In genomic region chr9:53340969-53341368, GRCm38 (mm10) we compare ENCODE assay signal across 7 mouse cellular contexts. TPM values are rescaled to one million over a fixed set of nuclear protein-coding genes. Genes with fewer than 3 reads are reported as not detected.
DNase-seq lines count a peak whose midpoint lies in the region; ATAC-seq and TF ChIP-seq lines count a peak whose summit lies in the region.

No protein-coding gene starts in this region.

- ATAC-seq in limb, embryonic 11.5 days (ENCODE audit: insufficient number of reproducible peaks, low FRiP score, low TSS enrichment, low read depth): no peak
- ATAC-seq in midbrain, embryonic 14.5 days (ENCODE audit: low FRiP score, low TSS enrichment): no peak

- no peaks in the 10 kb centered on the region for H3K36me3 ChIP-seq in CH12.LX (replicated peaks in 1 of 2; ENCODE audit: control insufficient read depth in 1 of 2, insufficient read depth in 1 of 2, low read length in 1 of 2)
- H3K36me3 ChIP-seq in hindbrain, embryonic 10.5 days: no peaks in the 10 kb centered on the region
- H3K36me3 ChIP-seq in limb, embryonic 11.5 days (ENCODE audit: control insufficient read depth, insufficient read depth, low read length): no peaks in the 10 kb centered on the region
- H3K36me3 ChIP-seq in midbrain, embryonic 14.5 days (ENCODE audit: control insufficient read depth, insufficient read depth, low read length): no peaks in the 10 kb centered on the region

- DNase-seq in CD4-positive helper T cell, adult 2 months (ENCODE audit: low read depth, low spot score): peak; percentile 21
- DNase-seq in CH12.LX (ENCODE audit: extremely low read depth): no peak
- DNase-seq in embryo, embryonic 10.5 days (ENCODE audit: low spot score): peak; percentile 58
- DNase-seq in hindbrain, embryonic 10.5 days (ENCODE audit: low spot score): peak; percentile 27
- DNase-seq in limb, embryonic 11.5 days (ENCODE audit: low spot score): peak; percentile 61
- peak; percentile 45 for DNase-seq in midbrain, embryonic 14.5 days
- DNase-seq in c-Kit-positive CD71-positive TER-119-positive erythroid progenitor cells, embryonic 14.5 days (ENCODE audit: low spot score): no peak

- no peaks in the 10 kb centered on the region for H3K79me2 ChIP-seq in CH12.LX (replicated peaks; ENCODE audit: control insufficient read depth, extremely low read depth, insufficient read depth, poor library complexity, severe bottlenecking)

- no peak for TF ChIP-seq RAD21 in CH12.LX (IDR thresholded peaks at IDR 0.05; ENCODE audit: low read depth, low read length)

- no peaks in the 10 kb centered on the region for H3K9me3 ChIP-seq in CH12.LX (replicated peaks; ENCODE audit: low read length)
- H3K9me3 ChIP-seq in hindbrain, embryonic 10.5 days: no peaks in the 10 kb centered on the region
- no peaks in the 10 kb centered on the region for H3K9me3 ChIP-seq in limb, embryonic 11.5 days (ENCODE audit: control insufficient read depth, low read length)
- H3K9me3 ChIP-seq in midbrain, embryonic 14.5 days (ENCODE audit: control insufficient read depth, low read length): no peaks in the 10 kb centered on the region

- no peak for TF ChIP-seq CTCF in CH12.LX (conservative IDR thresholded peaks at IDR 0.05 in 1 of 2, IDR thresholded peaks at IDR 0.05 in 1 of 2; ENCODE audit: low read depth in 2 of 2, low read length in 2 of 2)

- peak overlapping the region; percentile 63 for H3K4me2 ChIP-seq in CH12.LX (ENCODE audit: insufficient read depth, low read depth, poor library complexity, severe bottlenecking)
- H3K4me2 ChIP-seq in limb, embryonic 11.5 days (ENCODE audit: low read depth, severe bottlenecking): peak overlapping the region; percentile 60
- peak overlapping the region; percentile 72 for H3K4me2 ChIP-seq in midbrain, embryonic 14.5 days (ENCODE audit: low read length)

- H3K4me1 ChIP-seq in CH12.LX (ENCODE audit: control insufficient read depth in 1 of 2, insufficient read depth in 2 of 2): peaks cover 4 to 6% of the 10 kb centered on the region in 2 experiments
- H3K4me1 ChIP-seq in hindbrain, embryonic 10.5 days (replicated peaks): peaks cover 5% of the 10 kb centered on the region
- peaks cover 4% of the 10 kb centered on the region for H3K4me1 ChIP-seq in limb, embryonic 11.5 days (ENCODE audit: control insufficient read depth, insufficient read depth, low read length)
- peaks cover 6% of the 10 kb centered on the region; the same call in 1 of the 2 replicates for H3K4me1 ChIP-seq in midbrain, embryonic 14.5 days (ENCODE audit: control insufficient read depth, insufficient read depth, low read length)

- peak overlapping the region in 2 of 3 experiments; percentile 19 to 45 for H3K4me3 ChIP-seq in CH12.LX (replicated peaks in 1 of 3; ENCODE audit: low read depth in 2 of 3, low read length in 2 of 3, poor library complexity in 1 of 3)
- H3K4me3 ChIP-seq in hindbrain, embryonic 10.5 days: peak overlapping the region; percentile 46
- H3K4me3 ChIP-seq in limb, embryonic 11.5 days (ENCODE audit: low read depth, low read length): peak overlapping the region; percentile 33
- peak overlapping the region; percentile 37 for H3K4me3 ChIP-seq in midbrain, embryonic 14.5 days (replicated peaks; ENCODE audit: low read depth, low read length)

- TF ChIP-seq EP300 in CH12.LX (IDR thresholded peaks at IDR 0.05; ENCODE audit: low read length): no peak

- WGBS in hindbrain, embryonic 10.5 days: 15% methylated on average over 14 of the region's 14 CpGs
- 3% methylated on average over 14 of the region's 14 CpGs for WGBS in limb, embryonic 11.5 days
- 13% methylated on average over 14 of the region's 14 CpGs for WGBS in midbrain, embryonic 14.5 days

- H3K27ac ChIP-seq in CH12.LX (ENCODE audit: insufficient read depth, low read depth): no peak overlapping the region
- no peak overlapping the region for H3K27ac ChIP-seq in hindbrain, embryonic 10.5 days
- H3K27ac ChIP-seq in limb, embryonic 11.5 days (replicated peaks; ENCODE audit: low read depth, low read length): no peak overlapping the region
- H3K27ac ChIP-seq in midbrain, embryonic 14.5 days (replicated peaks; ENCODE audit: low read depth, low read length): no peak overlapping the region

- H3K9ac ChIP-seq in CH12.LX (ENCODE audit: insufficient read depth, low read depth): no peak overlapping the region; the same call in 1 of the 2 replicates
- peak overlapping the region; percentile 19; the same call in 1 of the 2 replicates for H3K9ac ChIP-seq in limb, embryonic 11.5 days (ENCODE audit: low read length)
- peak overlapping the region; percentile 42 for H3K9ac ChIP-seq in midbrain, embryonic 14.5 days (replicated peaks; ENCODE audit: low read length)

- in situ Hi-C loops in CH12.LX (cut with MboI; ENCODE audit: low pct_ligation_motif_present, low pct_unique_long_range_greater_than_20kb, low sequenced_read_pairs): no loop called here

- dilution Hi-C loops in CH12.LX (cut with MboI; ENCODE audit: extremely low pct_ligation_motif_present, extremely low pct_unique_long_range_greater_than_20kb, low sequenced_read_pairs): no loop called here

- TF ChIP-seq POLR2A in CH12.LX (IDR thresholded peaks at IDR 0.05; ENCODE audit: low read depth, low read length): no peak

- no peaks in the 10 kb centered on the region for H3K27me3 ChIP-seq in CH12.LX (replicated peaks)
- H3K27me3 ChIP-seq in hindbrain, embryonic 10.5 days (ENCODE audit: insufficient read depth, poor library complexity, severe bottlenecking): peaks cover 14% of the 10 kb centered on the region
- H3K27me3 ChIP-seq in limb, embryonic 11.5 days (ENCODE audit: control insufficient read depth, insufficient read depth, low read length): no peaks in the 10 kb centered on the region
- no peaks in the 10 kb centered on the region for H3K27me3 ChIP-seq in midbrain, embryonic 14.5 days (ENCODE audit: control insufficient read depth, insufficient read depth, low read length)

TF ChIP-seq in CH12.LX, 34 proteins besides CTCF, POLR2A, EP300 and RAD21:
- TF ChIP-seq ZMIZ1 (IDR thresholded peaks at IDR 0.05; ENCODE audit: low read depth, low read length) (no peak), JUND (conservative IDR thresholded peaks at IDR 0.05; ENCODE audit: low read depth, low read length) (no peak), SIN3A (IDR thresholded peaks at IDR 0.05; ENCODE audit: low read length) (no peak), MAX (IDR thresholded peaks at IDR 0.05; ENCODE audit: low read length) (no peak), UBTF (IDR thresholded peaks at IDR 0.05; ENCODE audit: low read depth, low read length) (no peak), MYC (IDR thresholded peaks at IDR 0.05; ENCODE audit: low read depth, low read length) (no peak), MAZ (IDR thresholded peaks at IDR 0.05; ENCODE audit: low read depth, low read length) (no peak), JUN (IDR thresholded peaks at IDR 0.05; ENCODE audit: insufficient read depth, low read depth, low read length) (no peak), MAFK (IDR thresholded peaks at IDR 0.05; ENCODE audit: insufficient replicate concordance, low read length) (no peak), BHLHE40 (IDR thresholded peaks at IDR 0.05; ENCODE audit: low read depth, low read length) (peak; percentile 76), SMC3 (IDR thresholded peaks at IDR 0.05; ENCODE audit: low read depth, low read length) (no peak), IRF4 (IDR thresholded peaks at IDR 0.05; ENCODE audit: low read depth, low read length) (0 out of 2 replicates have a peak, but pooled peaks have one; percentile 3), CHD2 (IDR thresholded peaks at IDR 0.05; ENCODE audit: low read length) (no peak), NELFE (IDR thresholded peaks at IDR 0.05; ENCODE audit: low read depth, low read length) (no peak), MXI1 (IDR thresholded peaks at IDR 0.05; ENCODE audit: low read depth, low read length) (no peak), ZNF384 (IDR thresholded peaks at IDR 0.05; ENCODE audit: low read depth, low read length) (no peak), PAX5 (IDR thresholded peaks at IDR 0.05; ENCODE audit: low read length) (no peak), CHD1 (IDR thresholded peaks at IDR 0.05; ENCODE audit: low read depth, low read length) (no peak)

RNA-seq across cellular contexts. Expression of gene Exph5, which starts 39.5 kb away (rescaled TPM):
- total RNA-seq in CH12.LX (2012; rRNA removed) (not detected in 2 replicates), CH12.LX (2014; rRNA removed) (not detected in 2 replicates)
- 0.04 TPM in 1 of 2 replicates, not detected in the other for polyA plus RNA-seq in CH12.LX (2012; ENCODE audit: insufficient read length, low read depth)
- polyA plus RNA-seq in hindbrain, embryonic 10.5 days (2016; fragmentation: Nextera tagmentation; extraction: Ambion mirVana): 0.70 and 1.3 TPM in 2 replicates
- 1.1 and 1.2 TPM in 2 replicates for polyA plus RNA-seq in limb, embryonic 11.5 days (2014; fragmentation: Nextera tagmentation; extraction: Ambion mirVana)
- polyA plus RNA-seq in midbrain, embryonic 14.5 days (2014; fragmentation: Nextera tagmentation; extraction: Ambion mirVana): 0.23 and 0.79 TPM in 2 replicates

RNA-seq across cellular contexts. Expression of gene Kdelc2, which starts 42.9 kb away (rescaled TPM):
- total RNA-seq in CH12.LX (2012; rRNA removed) (not detected in 2 replicates), CH12.LX (2014; rRNA removed) (not detected in 2 replicates)
- not detected in 2 replicates for polyA plus RNA-seq in CH12.LX (2012; ENCODE audit: insufficient read length, low read depth)
- 8.6 and 10.9 TPM in 2 replicates for polyA plus RNA-seq in hindbrain, embryonic 10.5 days (2016; fragmentation: Nextera tagmentation; extraction: Ambion mirVana)
- polyA plus RNA-seq in limb, embryonic 11.5 days (2014; fragmentation: Nextera tagmentation; extraction: Ambion mirVana): 9.0 and 11.7 TPM in 2 replicates
- 2.0 and 5.5 TPM in 2 replicates for polyA plus RNA-seq in midbrain, embryonic 14.5 days (2014; fragmentation: Nextera tagmentation; extraction: Ambion mirVana)

Comparison
In these comparisons a context has a peak if more than half of its experiments do, and no peak if none do; other contexts are left out.
1. DNase-seq: peak in CD4-positive helper T cell, adult 2 months (single experiment), embryo, embryonic 10.5 days (single experiment), hindbrain, embryonic 10.5 days (single experiment), limb, embryonic 11.5 days (single experiment) and midbrain, embryonic 14.5 days (single experiment); none in CH12.LX (single experiment) and c-Kit-positive CD71-positive TER-119-positive erythroid progenitor cells, embryonic 14.5 days (single experiment).
2. Peak in every context shown above with its lines, with median percentiles within 50 percentile points of each other: H3K4me2 ChIP-seq and H3K4me3 ChIP-seq.